Mouse (Mus musculus): ENCODE data around the gene Stx1a.

Stx1a gene

GRCm38 (mm10) chr5:135025899-135026298, 2.6 kb downstream of the Stx1a start:
- H3K9me3 ChIP-seq (ENCODE audit: low read length), result no peaks in the 10 kb centered on the region
- no peak for TF ChIP-seq POU5F1 (IDR thresholded peaks at IDR 0.05; ENCODE audit: borderline replicate concordance, low read length)
- TF ChIP-seq CTCF (conservative IDR thresholded peaks at IDR 0.05; ENCODE audit: low read length), result peak; percentile 15; the same call in 1 of the 2 replicates
- TF ChIP-seq NANOG (IDR thresholded peaks at IDR 0.05; ENCODE audit: borderline replicate concordance, low read length), result no peak
- H3K27me3 ChIP-seq (ENCODE audit: insufficient read depth, low read length), result peaks cover 32% of the 10 kb centered on the region
- no peaks in the 10 kb centered on the region for H3K36me3 ChIP-seq (ENCODE audit: insufficient read depth, low read length)
- H3K4me3 ChIP-seq (replicated peaks; ENCODE audit: low read length), result no peak overlapping the region
- peaks cover 61% of the 10 kb centered on the region for H3K4me1 ChIP-seq (replicated peaks; ENCODE audit: low read depth, low read length)

GRCm38 (mm10) chr5:135029007-135029854, 5.9 kb downstream of the Stx1a start:
- H3K36me3 ChIP-seq (ENCODE audit: insufficient read depth, low read length), result no peaks in the 10 kb centered on the region
- TF ChIP-seq POU5F1 (IDR thresholded peaks at IDR 0.05; ENCODE audit: borderline replicate concordance, low read length) (no peak), NANOG (IDR thresholded peaks at IDR 0.05; ENCODE audit: borderline replicate concordance, low read length) (no peak), CTCF (conservative IDR thresholded peaks at IDR 0.05; ENCODE audit: low read length) (no peak)
- peaks cover 26% of the 10 kb centered on the region for H3K27me3 ChIP-seq (ENCODE audit: insufficient read depth, low read length)
- H3K4me3 ChIP-seq (replicated peaks; ENCODE audit: low read length), result peak overlapping the region; percentile 41
- peaks cover 56% of the 10 kb centered on the region for H3K4me1 ChIP-seq (replicated peaks; ENCODE audit: low read depth, low read length)
- peaks cover 3% of the 10 kb centered on the region; the same call in 1 of the 2 replicates for H3K9me3 ChIP-seq (ENCODE audit: low read length)

GRCm38 (mm10) chr5:135032581-135032980, 9.3 kb downstream of the Stx1a start:
- no peaks in the 10 kb centered on the region for H3K36me3 ChIP-seq (ENCODE audit: insufficient read depth, low read length)
- peaks cover 10% of the 10 kb centered on the region for H3K9me3 ChIP-seq (ENCODE audit: low read length)
- no peak for TF ChIP-seq POU5F1 (IDR thresholded peaks at IDR 0.05; ENCODE audit: borderline replicate concordance, low read length)
- TF ChIP-seq NANOG (IDR thresholded peaks at IDR 0.05; ENCODE audit: borderline replicate concordance, low read length), result no peak
- TF ChIP-seq CTCF (conservative IDR thresholded peaks at IDR 0.05; ENCODE audit: low read length), result no peak

DNA sequence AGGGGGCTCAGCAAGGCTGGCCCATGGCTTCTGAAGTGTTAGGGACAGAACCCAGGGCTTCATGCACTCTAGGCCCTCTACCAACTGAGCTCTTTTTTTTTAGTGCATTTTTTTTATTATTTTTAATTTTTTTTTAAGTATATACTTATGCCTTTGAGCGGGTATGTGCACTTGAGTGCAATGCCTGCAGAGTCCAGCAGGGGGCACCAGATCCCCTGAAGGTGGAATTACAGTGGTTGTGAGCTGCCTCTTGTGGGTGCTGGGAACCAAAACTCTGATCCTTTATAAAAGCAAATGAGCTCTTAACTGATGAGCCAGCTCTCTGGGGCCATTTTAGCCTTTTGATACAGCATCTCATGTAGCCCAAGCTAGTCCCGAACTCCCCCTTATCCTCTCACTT, 11.3 kb downstream of the Stx1a start:
- Histone ChIP-seq H3K27me3 (ENCODE audit: insufficient read depth, low read length) (no peaks in the 10 kb centered on the region), H3K36me3 (ENCODE audit: insufficient read depth, low read length) (peaks cover 15% of the 10 kb centered on the region; the same call in 1 of the 2 replicates), H3K9me3 (ENCODE audit: low read length) (peaks cover 10% of the 10 kb centered on the region), H3K4me3 (replicated peaks; ENCODE audit: low read length) (no peak overlapping the region), H3K4me1 (replicated peaks; ENCODE audit: low read depth, low read length) (peaks cover 62% of the 10 kb centered on the region)
- TF ChIP-seq CTCF (conservative IDR thresholded peaks at IDR 0.05; ENCODE audit: low read length) (peak; percentile 82), NANOG (IDR thresholded peaks at IDR 0.05; ENCODE audit: borderline replicate concordance, low read length) (no peak), POU5F1 (IDR thresholded peaks at IDR 0.05; ENCODE audit: borderline replicate concordance, low read length) (no peak)

More at GRCm38 (mm10) chr5:135032581-135032980, 9.3 kb downstream of the Stx1a start:
- peaks cover 56% of the 10 kb centered on the region for H3K4me1 ChIP-seq (replicated peaks; ENCODE audit: low read depth, low read length)
- H3K4me3 ChIP-seq (replicated peaks; ENCODE audit: low read length), result no peak overlapping the region
- H3K27me3 ChIP-seq (ENCODE audit: insufficient read depth, low read length), result no peaks in the 10 kb centered on the region; the same call in 1 of the 2 replicates

DNA sequence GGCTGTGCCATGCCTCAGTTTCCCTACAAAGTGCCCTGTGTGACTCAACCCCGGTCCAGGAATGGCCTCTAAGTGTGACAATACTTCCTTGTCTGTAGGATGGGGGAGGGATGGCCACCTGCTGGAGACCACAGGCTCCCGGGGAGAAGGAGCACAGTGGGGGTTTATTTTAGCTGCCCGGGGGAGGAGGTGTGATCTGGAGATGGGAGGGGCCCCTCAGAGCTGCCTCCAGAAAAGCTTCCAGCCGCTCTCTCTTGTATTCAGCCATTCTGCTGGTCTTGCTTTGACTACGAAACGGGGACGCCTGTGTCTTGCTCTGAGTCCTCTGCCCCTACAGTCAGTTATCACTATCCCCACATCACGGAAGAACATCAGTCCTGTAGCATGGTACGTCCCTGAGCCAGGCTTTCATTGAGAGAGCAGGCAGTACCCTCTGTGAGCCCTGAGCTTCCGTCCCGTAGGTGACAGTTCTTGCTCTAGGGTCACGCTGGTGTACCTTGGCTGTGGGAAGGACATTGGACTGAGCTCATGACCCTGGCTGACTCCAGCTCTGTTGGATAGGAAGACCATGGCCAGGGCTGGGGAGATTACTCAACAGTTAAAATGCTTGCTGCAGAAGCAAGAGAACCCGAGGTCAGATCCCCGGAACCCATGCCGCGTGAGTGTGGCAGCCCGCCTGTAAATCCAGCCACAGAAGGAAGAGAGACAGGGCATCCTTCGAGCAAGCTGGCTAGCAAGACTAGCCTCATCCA, 12.5 kb downstream of the Stx1a start:
- peaks cover 15% of the 10 kb centered on the region; the same call in 1 of the 2 replicates for H3K36me3 ChIP-seq (ENCODE audit: insufficient read depth, low read length)
- no peak overlapping the region for H3K4me3 ChIP-seq (replicated peaks; ENCODE audit: low read length)
- no peaks in the 10 kb centered on the region for H3K27me3 ChIP-seq (ENCODE audit: insufficient read depth, low read length)
- no peak for TF ChIP-seq CTCF (conservative IDR thresholded peaks at IDR 0.05; ENCODE audit: low read length)
- TF ChIP-seq POU5F1 (IDR thresholded peaks at IDR 0.05; ENCODE audit: borderline replicate concordance, low read length), result no peak
- no peak for TF ChIP-seq NANOG (IDR thresholded peaks at IDR 0.05; ENCODE audit: borderline replicate concordance, low read length)
- peaks cover 67% of the 10 kb centered on the region for H3K4me1 ChIP-seq (replicated peaks; ENCODE audit: low read depth, low read length)
- H3K9me3 ChIP-seq (ENCODE audit: low read length), result peaks cover 10% of the 10 kb centered on the region

DNA sequence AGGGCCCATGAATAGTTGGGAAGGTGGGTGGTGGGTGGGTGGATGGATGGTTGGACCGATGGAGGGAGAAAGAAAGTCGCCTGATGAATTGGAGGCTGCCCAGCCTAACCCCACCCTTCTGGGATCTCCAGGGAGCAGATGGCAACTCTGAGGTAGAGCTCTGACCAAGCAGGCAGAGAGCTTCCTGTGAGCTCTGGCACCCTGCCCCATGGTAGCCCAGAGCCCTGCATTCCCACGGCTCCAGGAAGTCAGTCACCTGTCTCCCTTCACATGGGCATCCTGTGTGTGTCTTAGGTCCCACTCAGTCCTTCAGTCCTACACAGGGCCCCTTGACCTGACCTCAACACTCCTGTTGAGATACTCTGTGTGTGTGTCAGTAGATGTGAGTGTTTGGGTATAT, 14.7 kb downstream of the Stx1a start:
- no peaks in the 10 kb centered on the region for H3K27me3 ChIP-seq (ENCODE audit: insufficient read depth, low read length)
- peaks cover 77% of the 10 kb centered on the region for H3K4me1 ChIP-seq (replicated peaks; ENCODE audit: low read depth, low read length)
- H3K9me3 ChIP-seq (ENCODE audit: low read length), result peaks cover 10% of the 10 kb centered on the region
- peaks cover 15% of the 10 kb centered on the region; the same call in 1 of the 2 replicates for H3K36me3 ChIP-seq (ENCODE audit: insufficient read depth, low read length)
- no peak for TF ChIP-seq NANOG (IDR thresholded peaks at IDR 0.05; ENCODE audit: borderline replicate concordance, low read length)
- TF ChIP-seq POU5F1 (IDR thresholded peaks at IDR 0.05; ENCODE audit: borderline replicate concordance, low read length), result no peak
- TF ChIP-seq CTCF (conservative IDR thresholded peaks at IDR 0.05; ENCODE audit: low read length), result no peak
- no peak overlapping the region for H3K4me3 ChIP-seq (replicated peaks; ENCODE audit: low read length)

DNA sequence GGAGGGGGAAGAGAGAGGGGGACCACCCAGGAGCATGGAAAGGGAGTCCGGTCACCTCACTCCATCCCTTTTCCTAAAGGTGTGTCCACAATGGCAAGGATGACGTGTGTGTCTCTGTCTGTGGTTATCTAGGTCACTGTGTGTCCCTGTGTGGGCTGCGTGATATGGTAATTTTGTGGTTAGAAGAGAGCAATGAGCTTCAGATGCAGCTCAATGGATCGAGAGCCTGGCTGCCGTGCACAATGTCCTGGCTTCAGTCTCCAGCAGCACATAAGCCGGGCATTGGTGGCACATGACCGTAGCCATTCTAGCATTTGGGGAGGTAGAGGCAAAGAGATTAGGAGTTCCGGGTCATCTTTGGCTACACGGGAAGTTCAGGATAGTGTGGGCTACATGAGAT, 16.3 kb downstream of the Stx1a start:
- Histone ChIP-seq H3K4me3 (replicated peaks; ENCODE audit: low read length) (no peak overlapping the region), H3K4me1 (replicated peaks; ENCODE audit: low read depth, low read length) (peaks cover 71% of the 10 kb centered on the region), H3K27me3 (ENCODE audit: insufficient read depth, low read length) (no peaks in the 10 kb centered on the region), H3K9me3 (ENCODE audit: low read length) (peaks cover 4% of the 10 kb centered on the region; the same call in 1 of the 2 replicates), H3K36me3 (ENCODE audit: insufficient read depth, low read length) (peaks cover 21% of the 10 kb centered on the region)
- TF ChIP-seq NANOG (IDR thresholded peaks at IDR 0.05; ENCODE audit: borderline replicate concordance, low read length) (no peak), CTCF (conservative IDR thresholded peaks at IDR 0.05; ENCODE audit: low read length) (no peak), POU5F1 (IDR thresholded peaks at IDR 0.05; ENCODE audit: borderline replicate concordance, low read length) (no peak)

DNA sequence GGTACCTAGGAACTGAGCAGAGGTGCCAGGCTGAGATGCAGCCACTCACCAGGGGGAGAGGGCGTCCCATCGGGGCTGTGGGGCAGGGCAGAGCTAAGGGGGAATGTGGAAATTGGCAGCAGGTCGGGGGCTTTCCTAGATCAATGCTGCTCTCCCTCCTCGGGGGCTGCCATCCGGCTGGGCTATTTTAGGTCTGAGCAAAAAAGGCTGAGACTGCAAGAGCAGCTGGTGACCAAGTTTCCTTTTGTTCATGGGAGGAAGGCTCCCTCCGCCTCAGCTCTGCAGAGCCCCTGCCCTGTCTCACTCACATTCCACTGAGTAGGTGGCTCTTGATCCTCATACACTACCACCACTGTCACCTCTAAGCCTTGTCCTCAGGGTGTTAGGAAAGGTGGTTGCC, 16.8 kb downstream of the Stx1a start:
- peaks cover 26% of the 10 kb centered on the region for H3K36me3 ChIP-seq (ENCODE audit: insufficient read depth, low read length)
- H3K4me1 ChIP-seq (replicated peaks; ENCODE audit: low read depth, low read length), result peaks cover 71% of the 10 kb centered on the region
- TF ChIP-seq NANOG (IDR thresholded peaks at IDR 0.05; ENCODE audit: borderline replicate concordance, low read length) (no peak), POU5F1 (IDR thresholded peaks at IDR 0.05; ENCODE audit: borderline replicate concordance, low read length) (no peak), CTCF (conservative IDR thresholded peaks at IDR 0.05; ENCODE audit: low read length) (no peak)
- H3K4me3 ChIP-seq (replicated peaks; ENCODE audit: low read length), result peak overlapping the region; percentile 17; the same call in 1 of the 2 replicates
- H3K9me3 ChIP-seq (ENCODE audit: low read length), result no peaks in the 10 kb centered on the region
- no peaks in the 10 kb centered on the region for H3K27me3 ChIP-seq (ENCODE audit: insufficient read depth, low read length)
